Mouse (Mus musculus): ENCODE data around the gene Lpar3. TPM values are rescaled to one million over a fixed set of nuclear protein-coding genes. Genes with fewer than 3 reads are reported as not detected.

Lpar3 gene
- polyA plus RNA-seq, 2 experiments, result 0.02 to 0.06 TPM

GRCm38 (mm10) chr3:146232708-146233107 is 11.9 kb downstream of the Lpar3 start:
- no peaks in the 10 kb centered on the region for H3K9me3 ChIP-seq (ENCODE audit: control insufficient read depth, low read length)
- TF ChIP-seq CTCF (IDR thresholded peaks at IDR 0.05; ENCODE audit: low read depth), result no peak
- no peak for TF ChIP-seq EP300 (IDR thresholded peaks at IDR 0.05; ENCODE audit: low read depth)
- no peak for DNase-seq (ENCODE audit: low read depth in 3 of 3, low spot score in 3 of 3)

GRCm38 (mm10) chr3:146233741-146234140 is 13.0 kb downstream of the Lpar3 start:
- DNase-seq (ENCODE audit: low read depth in 3 of 3, low spot score in 3 of 3), result no peak
- Histone ChIP-seq H3K4me2 (ENCODE audit: low read depth) (no peak overlapping the region), H3K27me3 (ENCODE audit: control insufficient read depth, insufficient read depth, low read length) (no peaks in the 10 kb centered on the region), H3K4me3 (ENCODE audit: insufficient read depth in 1 of 2, low read depth in 2 of 2, low read length in 2 of 2) (no peak overlapping the region), H3K4me1 (replicated peaks; ENCODE audit: control insufficient read depth in 2 of 2, insufficient read depth in 2 of 2, low read length in 1 of 2) (no peaks in the 10 kb centered on the region), H3K27ac (no peak overlapping the region), H3K9me3 (ENCODE audit: control insufficient read depth, low read length) (no peaks in the 10 kb centered on the region), H3K9ac (replicated peaks) (no peak overlapping the region), H3K36me3 (replicated peaks; ENCODE audit: control insufficient read depth, insufficient read depth, low read depth) (no peaks in the 10 kb centered on the region)
- 47% methylated on average over 4 of the region's 4 CpGs for WGBS (ENCODE audit: insufficient replicate concordance)
- no peak for TF ChIP-seq CTCF (IDR thresholded peaks at IDR 0.05; ENCODE audit: low read depth)
- no peak for TF ChIP-seq EP300 (IDR thresholded peaks at IDR 0.05; ENCODE audit: low read depth)
- ATAC-seq (ENCODE audit: insufficient read depth), result no peak

More at GRCm38 (mm10) chr3:146232708-146233107, 11.9 kb downstream of the Lpar3 start:
- Histone ChIP-seq H3K4me2 (ENCODE audit: low read depth) (no peak overlapping the region), H3K36me3 (replicated peaks; ENCODE audit: control insufficient read depth, insufficient read depth, low read depth) (no peaks in the 10 kb centered on the region), H3K4me1 (replicated peaks; ENCODE audit: control insufficient read depth in 2 of 2, insufficient read depth in 2 of 2, low read length in 1 of 2) (no peaks in the 10 kb centered on the region), H3K27ac (no peak overlapping the region), H3K4me3 (ENCODE audit: insufficient read depth in 1 of 2, low read depth in 2 of 2, low read length in 2 of 2) (no peak overlapping the region), H3K27me3 (ENCODE audit: control insufficient read depth, insufficient read depth, low read length) (no peaks in the 10 kb centered on the region), H3K9ac (replicated peaks) (no peak overlapping the region)
- 39% methylated on average over 7 of the region's 7 CpGs for WGBS (ENCODE audit: insufficient replicate concordance)
- ATAC-seq (ENCODE audit: insufficient read depth), result no peak

GRCm38 (mm10) chr3:146234530-146234929 is 13.8 kb downstream of the Lpar3 start:
- WGBS (ENCODE audit: insufficient replicate concordance), result 41% methylated on average over 10 of the region's 10 CpGs
- TF ChIP-seq EP300 (IDR thresholded peaks at IDR 0.05; ENCODE audit: low read depth) (no peak), CTCF (IDR thresholded peaks at IDR 0.05; ENCODE audit: low read depth) (no peak)
- Histone ChIP-seq H3K4me2 (ENCODE audit: low read depth) (no peak overlapping the region), H3K36me3 (replicated peaks; ENCODE audit: control insufficient read depth, insufficient read depth, low read depth) (no peaks in the 10 kb centered on the region), H3K9me3 (ENCODE audit: control insufficient read depth, low read length) (no peaks in the 10 kb centered on the region), H3K9ac (replicated peaks) (no peak overlapping the region), H3K4me3 (ENCODE audit: insufficient read depth in 1 of 2, low read depth in 2 of 2, low read length in 2 of 2) (no peak overlapping the region), H3K27ac (no peak overlapping the region), H3K27me3 (ENCODE audit: control insufficient read depth, insufficient read depth, low read length) (no peaks in the 10 kb centered on the region), H3K4me1 (replicated peaks; ENCODE audit: control insufficient read depth in 2 of 2, insufficient read depth in 2 of 2, low read length in 1 of 2) (no peaks in the 10 kb centered on the region)
- DNase-seq (ENCODE audit: low read depth in 3 of 3, low spot score in 3 of 3) (no peak), ATAC-seq (ENCODE audit: insufficient read depth) (no peak)

- H3K9ac ChIP-seq (replicated peaks), result no peak overlapping the region
- H3K4me1 ChIP-seq (replicated peaks; ENCODE audit: control insufficient read depth in 2 of 2, insufficient read depth in 2 of 2, low read length in 1 of 2), result no peaks in the 10 kb centered on the region
- H3K9me3 ChIP-seq (ENCODE audit: control insufficient read depth, low read length), result no peaks in the 10 kb centered on the region
- H3K4me2 ChIP-seq (ENCODE audit: low read depth), result no peak overlapping the region
- no peaks in the 10 kb centered on the region for H3K36me3 ChIP-seq (replicated peaks; ENCODE audit: control insufficient read depth, insufficient read depth, low read depth)
- H3K27me3 ChIP-seq (ENCODE audit: control insufficient read depth, insufficient read depth, low read length), result no peaks in the 10 kb centered on the region
- TF ChIP-seq CTCF (IDR thresholded peaks at IDR 0.05; ENCODE audit: low read depth) (no peak), EP300 (IDR thresholded peaks at IDR 0.05; ENCODE audit: low read depth) (no peak)
- DNase-seq (ENCODE audit: low read depth in 3 of 3, low spot score in 3 of 3) (no peak), ATAC-seq (ENCODE audit: insufficient read depth) (no peak)
- WGBS (ENCODE audit: insufficient replicate concordance), result 55% methylated on average over 8 of the region's 8 CpGs
- H3K27ac ChIP-seq, result no peak overlapping the region
- H3K4me3 ChIP-seq (ENCODE audit: insufficient read depth in 1 of 2, low read depth in 2 of 2, low read length in 2 of 2), result no peak overlapping the region
Observed at GRCm38 (mm10) chr3:146236280-146236679, 15.5 kb downstream of the Lpar3 start.

GRCm38 (mm10) chr3:146237676-146238075 is 16.9 kb downstream of the Lpar3 start:
- no peak for TF ChIP-seq EP300 (IDR thresholded peaks at IDR 0.05; ENCODE audit: low read depth)
- no peak for TF ChIP-seq CTCF (IDR thresholded peaks at IDR 0.05; ENCODE audit: low read depth)
- Histone ChIP-seq H3K27me3 (ENCODE audit: control insufficient read depth, insufficient read depth, low read length) (no peaks in the 10 kb centered on the region), H3K27ac (no peak overlapping the region), H3K9me3 (ENCODE audit: control insufficient read depth, low read length) (no peaks in the 10 kb centered on the region), H3K9ac (replicated peaks) (no peak overlapping the region), H3K4me1 (replicated peaks; ENCODE audit: control insufficient read depth in 2 of 2, insufficient read depth in 2 of 2, low read length in 1 of 2) (no peaks in the 10 kb centered on the region), H3K4me2 (ENCODE audit: low read depth) (no peak overlapping the region), H3K4me3 (ENCODE audit: insufficient read depth in 1 of 2, low read depth in 2 of 2, low read length in 2 of 2) (no peak overlapping the region), H3K36me3 (replicated peaks; ENCODE audit: control insufficient read depth, insufficient read depth, low read depth) (no peaks in the 10 kb centered on the region)
- no peak for ATAC-seq (ENCODE audit: insufficient read depth)
- 64% methylated on average over 5 of the region's 5 CpGs for WGBS (ENCODE audit: insufficient replicate concordance)
- no peak for DNase-seq (ENCODE audit: low read depth in 3 of 3, low spot score in 3 of 3)

Data from liver, embryonic 14.5 days (tissue).